Mouse (Mus musculus): ENCODE results near the gene Rgs6.

Gene Rgs6

DNA sequence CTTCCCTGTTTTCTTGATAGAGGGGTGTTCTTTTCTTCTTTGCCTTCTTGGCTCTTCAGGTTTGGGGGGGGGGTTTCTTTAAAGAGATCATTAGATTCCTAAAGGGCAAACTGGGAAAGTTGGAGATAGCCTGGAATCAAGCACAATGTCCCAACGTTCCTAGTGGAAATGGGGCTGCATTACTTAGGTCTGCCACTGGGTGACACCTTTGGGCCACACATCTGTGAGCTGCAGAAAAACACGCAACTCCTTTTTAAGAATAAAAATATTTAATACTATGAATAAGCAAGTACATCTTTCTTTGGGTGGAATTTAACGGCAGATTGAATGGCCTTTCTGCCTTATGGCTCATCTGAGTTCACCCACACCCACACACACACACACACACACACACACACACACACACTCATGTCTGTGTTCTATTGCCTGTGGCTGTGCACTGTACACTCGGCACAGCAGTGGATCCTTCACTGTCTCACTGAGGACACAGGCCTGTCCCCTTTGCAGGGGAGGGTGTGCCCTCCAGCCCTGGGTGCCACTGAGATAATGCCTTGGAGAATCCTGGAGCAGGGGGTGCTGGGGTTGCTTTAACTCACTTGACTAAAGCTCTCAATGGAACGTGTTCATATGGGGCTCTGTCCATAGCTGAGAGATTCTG is 526.4 kb downstream of the Rgs6 start:
- peak; percentile 20 for DNase-seq (ENCODE audit: extremely low spot score, low read depth, low spot score)

DNA sequence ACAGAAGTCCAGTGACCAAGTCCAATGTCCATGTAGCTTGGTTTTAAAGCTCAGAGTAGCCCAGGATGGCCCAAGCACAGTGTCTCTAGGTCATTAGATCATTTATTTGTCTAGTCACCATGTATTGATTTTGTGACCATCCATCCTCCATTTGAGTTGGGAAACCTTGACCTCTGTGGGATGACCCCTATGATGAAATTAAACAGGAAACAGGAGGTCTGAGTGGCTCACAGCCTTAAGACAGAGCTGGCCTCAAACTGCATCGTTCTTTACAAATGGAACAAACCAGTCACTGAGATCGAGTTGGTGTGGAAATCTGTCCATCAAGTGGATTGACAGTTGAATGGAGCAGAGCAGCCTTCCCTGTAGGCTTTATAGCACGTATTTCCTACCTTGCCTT is 536.0 kb downstream of the Rgs6 start:
- no peak for DNase-seq (ENCODE audit: extremely low spot score, low read depth, low spot score)

DNA sequence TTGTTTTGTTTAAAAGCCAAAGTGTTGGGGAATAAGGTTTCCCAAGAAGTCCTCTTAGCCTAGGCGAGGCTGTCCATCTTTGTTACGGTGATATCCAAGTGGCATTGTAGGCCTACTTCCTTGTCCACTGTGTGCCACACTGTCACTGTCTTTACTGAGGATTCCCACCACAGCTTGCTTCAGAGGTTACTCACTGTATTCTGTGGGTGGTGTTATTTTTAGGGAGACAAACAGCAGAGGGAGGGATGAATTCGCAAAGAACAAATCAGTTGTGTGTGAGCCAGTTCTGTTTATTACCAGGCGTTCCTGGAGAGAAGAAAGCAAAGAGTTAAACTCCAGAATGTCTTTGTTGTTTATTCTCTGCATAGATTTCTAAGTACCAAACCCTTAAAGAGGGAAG is 537.2 kb downstream of the Rgs6 start:
- no peak for DNase-seq (ENCODE audit: extremely low spot score, low read depth, low spot score)

DNA sequence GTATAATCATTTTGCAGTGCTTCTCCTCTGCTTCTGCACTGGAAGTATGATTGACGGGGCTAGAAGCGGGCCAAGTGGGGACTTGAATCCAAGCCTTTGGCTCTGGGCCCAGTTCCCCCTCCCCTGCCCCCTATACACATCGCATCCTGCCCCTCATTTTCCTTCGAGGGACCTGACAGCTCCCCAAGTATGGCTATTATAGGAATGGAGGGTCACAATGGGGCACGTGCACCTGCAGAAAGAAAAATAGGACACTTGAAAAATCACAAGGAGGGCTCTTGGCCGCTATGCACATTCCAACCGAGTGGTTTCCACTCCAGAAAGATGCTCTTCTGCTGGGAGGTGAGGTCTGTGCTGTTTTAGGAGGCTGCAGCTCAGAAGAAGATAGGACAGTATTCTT is 538.8 kb downstream of the Rgs6 start:
- DNase-seq (ENCODE audit: extremely low spot score, low read depth, low spot score), result no peak

DNA sequence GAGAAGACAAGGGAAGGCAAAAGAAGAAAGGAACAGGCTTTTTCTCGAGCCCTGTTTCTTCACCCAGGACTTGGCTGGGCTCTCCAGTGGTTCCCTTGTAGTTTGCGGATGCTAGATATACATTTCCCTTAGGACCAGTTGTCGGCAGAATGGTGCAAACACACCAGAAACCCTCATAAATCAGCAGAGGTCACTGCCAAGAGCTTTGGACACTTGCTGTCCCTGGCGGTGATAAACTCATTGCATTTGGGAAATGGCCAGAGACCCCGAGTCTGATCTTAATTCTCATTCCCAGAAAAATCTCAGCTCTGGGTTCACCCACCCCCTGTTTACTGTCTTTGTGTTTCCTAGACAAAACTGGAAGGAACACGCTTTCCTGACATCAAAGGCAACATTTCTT is 539.9 kb downstream of the Rgs6 start:
- no peak for DNase-seq (ENCODE audit: extremely low spot score, low read depth, low spot score)

DNA sequence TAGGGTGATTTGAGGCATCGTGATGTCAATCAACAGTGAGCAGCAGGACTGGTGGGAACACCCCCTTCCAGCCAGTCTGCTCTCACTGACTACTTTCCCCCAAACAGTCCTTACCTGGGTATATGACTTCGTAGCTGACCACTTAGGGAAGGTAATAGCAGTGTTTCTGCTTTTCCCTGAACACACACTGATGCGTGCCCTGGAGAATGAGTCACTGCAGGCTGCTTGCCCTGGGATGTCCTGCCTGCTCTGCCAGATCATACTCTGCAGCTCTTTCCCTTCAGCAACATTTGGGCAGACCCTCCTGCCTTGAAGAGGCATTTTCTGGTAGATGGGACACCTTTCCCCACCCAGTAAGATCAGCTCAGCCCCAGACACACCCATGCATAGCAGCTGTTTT is 540.5 kb downstream of the Rgs6 start:
- DNase-seq (ENCODE audit: extremely low spot score, low read depth, low spot score), result no peak

DNA sequence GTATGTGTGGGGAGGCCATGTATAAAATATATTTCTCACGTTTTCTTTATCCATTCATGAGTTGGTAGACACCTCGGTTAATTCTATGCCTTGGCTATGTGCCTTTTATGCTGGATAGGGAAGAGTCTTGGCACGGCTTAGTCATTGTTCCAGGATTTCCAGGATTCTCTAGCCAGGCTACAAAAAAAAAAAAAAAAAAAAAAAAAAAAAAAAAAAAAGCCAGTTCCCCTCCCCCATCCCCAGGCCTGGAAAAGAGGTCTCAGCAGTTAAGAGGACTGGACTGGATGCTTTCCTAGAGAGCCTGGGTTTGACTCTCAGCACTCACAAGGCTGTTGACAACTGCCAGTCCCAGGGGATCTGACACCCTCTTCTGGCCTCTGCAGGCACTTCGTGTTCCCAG is 543.3 kb downstream of the Rgs6 start:
- no peak for DNase-seq (ENCODE audit: extremely low spot score, low read depth, low spot score)

DNA sequence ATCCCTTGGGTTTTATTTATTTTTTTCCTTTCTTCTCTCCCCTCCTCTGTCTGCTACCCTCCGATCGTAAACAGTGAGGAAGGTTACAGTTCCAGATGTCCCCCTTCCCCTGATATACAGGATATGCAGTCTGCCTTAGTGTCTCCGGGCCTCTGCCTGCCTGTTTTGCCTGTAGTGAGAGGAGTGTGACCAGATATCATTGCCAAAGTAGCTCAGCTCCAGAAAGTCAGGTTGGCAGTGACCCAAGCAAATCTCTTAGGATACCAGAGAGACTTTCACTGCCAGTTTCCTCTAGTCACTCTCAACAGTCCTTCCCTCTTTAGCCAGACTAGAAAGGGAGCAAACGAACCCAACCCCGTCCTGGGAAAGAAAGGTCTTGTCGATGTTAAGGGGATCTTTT is 545.7 kb downstream of the Rgs6 start:
- DNase-seq (ENCODE audit: extremely low spot score, low read depth, low spot score), result no peak

DNA sequence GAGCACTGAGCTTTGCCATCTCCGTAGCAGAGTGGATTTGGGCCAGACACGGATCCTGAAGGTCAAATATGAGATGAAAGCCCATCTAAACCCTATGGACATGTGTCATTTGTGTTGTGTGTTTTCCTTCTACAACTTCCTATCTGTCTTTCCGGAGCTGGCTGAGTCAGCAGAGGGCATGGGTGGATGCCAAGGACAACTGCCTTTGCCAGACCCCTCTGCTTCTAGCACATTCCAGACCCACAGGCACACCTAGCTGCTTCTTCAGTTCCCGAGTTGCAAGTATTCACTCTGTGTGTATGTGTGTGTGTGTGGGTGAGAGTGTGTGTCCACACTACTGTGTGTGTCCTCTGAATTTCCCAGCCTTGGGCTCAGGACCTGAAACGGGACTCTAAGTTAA is 547.9 kb downstream of the Rgs6 start:
- DNase-seq (ENCODE audit: extremely low spot score, low read depth, low spot score), result no peak

DNA sequence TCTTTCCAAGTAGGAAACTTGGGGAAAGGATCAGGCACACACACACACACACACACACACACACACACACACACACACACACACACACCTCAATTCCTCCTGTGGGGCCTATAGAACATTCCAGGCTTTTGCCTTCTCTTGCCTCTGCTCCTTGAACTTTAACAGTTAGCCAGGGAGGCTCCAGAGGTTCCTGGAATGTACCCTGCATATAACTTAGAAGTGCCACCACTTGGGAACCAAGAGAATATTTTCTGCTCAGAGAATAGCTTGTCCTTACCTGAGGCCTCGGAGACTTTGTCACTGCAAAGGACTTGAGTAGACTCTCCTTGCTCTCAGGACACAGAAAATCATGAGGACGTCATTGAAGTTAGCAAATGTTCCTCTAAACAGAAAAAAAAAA is 548.4 kb downstream of the Rgs6 start:
- no peak for DNase-seq (ENCODE audit: extremely low spot score, low read depth, low spot score)

DNA sequence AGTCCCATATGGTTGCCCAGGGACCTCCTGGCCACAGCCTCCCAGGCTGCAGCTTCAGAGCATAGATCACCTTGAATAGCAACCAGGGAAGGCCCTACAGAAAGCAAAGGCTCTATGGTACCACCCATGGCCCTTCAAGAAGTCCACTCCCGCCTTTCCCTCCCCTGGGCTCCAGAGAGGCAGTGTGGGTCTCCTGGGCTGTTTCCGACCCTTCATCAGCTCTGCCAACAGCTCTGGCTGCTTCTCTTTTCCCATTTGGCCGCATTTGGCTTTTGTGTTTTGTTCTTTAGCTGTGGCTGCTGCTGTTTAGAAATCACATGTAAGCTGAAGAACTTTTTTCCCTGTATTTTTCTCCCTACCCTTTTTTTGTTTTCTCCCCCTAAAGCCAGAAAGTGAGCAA is 548.9 kb downstream of the Rgs6 start:
- DNase-seq (ENCODE audit: extremely low spot score, low read depth, low spot score), result no peak

DNA sequence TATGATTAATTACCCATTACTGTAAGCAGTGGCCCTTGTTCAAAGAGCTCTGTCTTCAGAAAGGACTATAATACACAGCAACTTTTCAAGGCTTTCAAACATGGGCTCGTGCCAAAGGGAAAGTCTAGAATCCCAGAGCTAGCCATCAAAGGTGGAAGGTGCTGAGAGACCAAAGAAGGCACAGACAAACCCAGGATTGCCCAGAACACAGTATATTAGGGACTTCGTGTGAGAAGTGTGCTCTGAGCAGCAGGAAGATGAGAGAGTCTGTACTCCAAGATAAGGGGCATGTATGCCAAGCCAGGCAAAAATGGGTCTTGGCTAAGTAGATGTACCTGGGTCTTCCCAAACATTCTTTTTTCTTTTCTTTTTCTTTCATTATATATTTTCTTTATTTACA is 553.1 kb downstream of the Rgs6 start:
- DNase-seq (ENCODE audit: extremely low spot score, low read depth, low spot score), result no peak

DNA sequence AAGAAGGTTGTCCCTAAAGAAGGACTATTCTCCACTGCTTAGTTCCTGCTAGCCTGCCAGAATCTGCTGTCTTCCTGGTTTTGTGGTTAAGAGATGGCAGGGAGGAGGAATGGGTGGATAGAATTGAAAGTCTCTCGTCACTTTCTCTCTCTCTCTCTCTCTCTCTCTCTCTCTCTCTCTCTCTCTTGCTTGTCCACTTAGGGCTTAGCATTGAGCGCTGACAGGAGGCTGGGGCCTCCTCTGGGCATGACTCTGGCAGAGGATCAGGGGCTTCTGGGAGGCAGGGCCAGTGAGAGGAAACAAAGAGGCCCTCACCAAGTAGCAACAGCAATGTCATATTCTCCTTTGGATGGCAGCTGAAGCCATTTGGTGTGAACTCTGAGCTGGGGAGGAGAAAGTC is 554.4 kb downstream of the Rgs6 start:
- no peak for DNase-seq (ENCODE audit: extremely low spot score, low read depth, low spot score)

DNA sequence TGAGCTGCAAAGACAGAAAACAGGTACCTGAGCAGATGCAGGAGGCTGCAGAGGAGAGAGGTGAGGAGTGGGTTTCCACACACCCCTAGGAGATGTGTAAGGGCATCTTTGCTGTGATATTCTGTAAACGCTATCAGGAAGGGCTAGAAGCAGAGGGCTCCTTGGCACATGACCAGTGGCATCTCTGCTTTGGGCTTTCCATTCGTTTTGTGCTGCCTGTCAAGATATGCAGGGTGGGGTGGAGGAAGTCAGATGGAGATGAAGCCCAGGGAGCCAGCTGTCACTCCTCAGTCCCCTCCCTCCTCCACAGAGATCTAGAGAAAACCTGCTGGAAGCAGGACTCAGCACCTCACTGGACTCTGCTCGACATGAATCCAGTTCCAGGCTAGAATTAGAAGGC is 555.0 kb downstream of the Rgs6 start:
- DNase-seq (ENCODE audit: extremely low spot score, low read depth, low spot score), result no peak

DNA sequence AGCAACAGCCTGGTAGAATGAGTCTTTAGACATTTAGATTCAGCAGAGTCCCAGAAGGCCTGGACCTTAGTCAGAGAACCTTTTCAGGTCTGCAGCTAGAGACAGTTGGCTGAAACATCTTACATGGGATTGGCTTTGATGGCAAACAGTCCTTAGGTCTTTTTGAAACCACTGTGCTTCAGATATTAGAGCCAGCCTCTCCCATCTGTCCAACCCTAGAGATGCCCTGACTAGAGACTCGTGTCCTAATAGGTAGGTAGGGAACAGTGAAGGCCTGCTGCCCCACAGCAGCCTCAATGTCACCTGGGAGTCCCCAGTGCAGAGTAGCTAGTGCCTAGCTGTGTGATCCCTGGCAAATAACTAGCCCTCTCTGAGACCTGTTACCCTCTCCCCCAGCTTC is 555.5 kb downstream of the Rgs6 start:
- DNase-seq (ENCODE audit: extremely low spot score, low read depth, low spot score), result no peak

DNA sequence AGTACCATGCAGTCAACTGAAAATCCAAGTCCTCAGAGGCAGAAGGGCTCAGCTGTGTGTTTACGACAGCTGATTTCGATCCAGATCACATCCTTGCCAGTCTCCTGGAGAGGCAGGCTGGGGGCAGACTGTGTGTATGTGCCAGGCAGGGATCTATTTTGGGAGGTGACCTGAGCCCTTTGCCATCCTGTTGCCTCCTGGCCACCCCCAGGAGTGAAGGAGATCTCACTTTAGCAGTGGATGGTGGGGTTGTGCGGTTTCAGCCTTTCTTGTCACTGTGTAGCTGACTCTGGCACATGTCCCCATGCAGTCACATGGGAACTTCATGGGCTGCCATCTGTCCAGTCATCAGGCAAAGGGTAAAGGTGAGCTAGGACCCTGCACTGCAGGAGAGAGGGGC is 557.0 kb downstream of the Rgs6 start:
- no peak for DNase-seq (ENCODE audit: extremely low spot score, low read depth, low spot score)

DNA sequence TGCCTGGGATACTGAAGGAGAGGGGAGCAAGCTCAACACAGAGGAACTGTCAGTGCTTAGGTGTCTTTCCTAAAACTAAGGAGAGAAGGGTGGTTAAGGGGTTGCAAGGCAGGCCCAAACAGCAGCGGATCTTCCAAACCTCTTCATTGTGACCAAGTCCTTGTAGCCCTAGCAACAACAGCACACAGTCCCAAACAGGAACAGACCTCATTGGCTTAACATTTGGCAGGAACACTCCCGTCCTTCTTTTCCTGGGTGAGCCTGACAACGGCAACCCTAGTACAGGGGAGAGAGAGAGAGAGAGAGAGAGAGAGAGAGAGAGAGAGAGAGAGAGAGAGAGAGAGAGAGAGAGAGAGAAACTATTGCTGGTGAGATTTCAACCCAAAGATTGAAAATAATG is 557.8 kb downstream of the Rgs6 start:
- no peak for DNase-seq (ENCODE audit: extremely low spot score, low read depth, low spot score)

DNA sequence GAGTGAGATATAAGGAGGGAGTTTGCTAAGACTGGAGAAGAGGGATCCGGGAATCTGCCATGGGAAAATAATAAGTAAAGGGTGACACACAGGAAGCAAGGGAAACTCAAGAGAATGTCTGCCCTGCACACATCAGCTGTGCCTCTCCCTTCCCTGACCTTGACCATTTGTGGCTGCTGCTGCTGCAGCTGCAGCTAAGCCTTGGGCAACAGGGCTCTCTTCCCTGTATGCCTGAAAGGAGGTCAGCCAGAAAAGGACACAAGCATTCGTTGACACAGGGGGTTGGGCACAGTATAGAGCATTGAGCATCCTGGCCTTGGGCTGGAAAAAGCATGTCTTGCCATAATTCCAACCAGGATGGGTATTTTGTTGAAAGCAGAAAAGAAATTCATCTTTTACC is 558.8 kb downstream of the Rgs6 start:
- no peak for DNase-seq (ENCODE audit: extremely low spot score, low read depth, low spot score)

DNA sequence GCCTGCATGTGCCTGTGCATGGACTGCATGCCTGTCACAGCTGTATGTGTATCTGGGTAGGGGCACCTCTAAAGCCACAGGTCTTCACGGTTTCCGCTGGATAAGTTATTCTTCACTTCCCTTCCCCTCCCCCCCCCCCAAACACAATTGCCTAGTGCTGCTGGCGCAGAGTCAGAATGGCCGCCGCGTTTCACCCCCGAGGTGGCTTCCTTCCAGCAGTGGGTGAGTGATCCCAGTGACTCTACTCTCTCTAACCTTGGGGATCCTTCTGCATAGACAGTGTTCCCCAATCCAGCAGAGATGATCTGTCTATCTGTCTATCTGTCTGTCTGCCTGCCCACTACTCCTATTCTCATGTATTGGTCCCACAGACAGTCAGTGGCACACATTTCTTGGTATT is 561.9 kb downstream of the Rgs6 start:
- no peak for DNase-seq (ENCODE audit: extremely low spot score, low read depth, low spot score)

DNA sequence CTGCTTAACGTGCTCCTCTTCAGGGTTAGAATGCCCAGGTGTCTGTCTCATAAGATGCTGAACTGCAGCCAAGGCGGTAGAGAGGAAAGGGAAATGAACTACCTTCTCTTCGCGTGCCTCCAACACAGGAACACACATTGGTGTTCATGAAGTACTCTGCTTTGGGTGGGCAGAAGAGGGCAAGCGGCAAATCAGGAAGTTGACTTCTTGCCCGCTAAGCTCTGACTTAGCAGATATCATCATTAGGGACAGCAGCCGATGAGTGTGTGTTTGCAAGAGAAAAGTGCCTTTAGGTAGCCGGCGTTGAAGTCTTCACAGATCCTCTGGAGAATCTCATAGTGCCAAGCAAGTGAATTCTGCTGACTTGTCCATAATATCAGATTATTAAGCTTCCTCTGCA is 562.7 kb downstream of the Rgs6 start:
- DNase-seq (ENCODE audit: extremely low spot score, low read depth, low spot score), result no peak

DNA sequence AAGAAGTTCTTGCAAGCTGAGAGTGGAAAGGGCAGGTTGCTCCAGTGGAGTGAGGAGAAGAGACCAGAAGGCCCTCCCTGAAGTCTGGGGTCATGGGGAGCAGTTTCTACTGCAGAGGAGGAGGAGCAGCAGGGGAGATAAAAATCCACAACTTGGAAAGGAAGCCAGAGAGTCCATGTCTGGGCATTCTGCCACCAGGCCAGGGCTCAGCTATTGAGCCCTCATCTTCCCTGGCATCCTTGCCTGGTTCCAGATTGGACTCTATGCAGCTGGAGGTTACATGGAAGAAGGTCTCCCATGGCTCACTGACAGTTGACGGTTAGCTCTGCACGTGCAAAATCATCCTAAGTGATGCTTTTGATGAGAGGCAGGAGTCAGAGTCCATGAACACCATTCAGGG is 563.4 kb downstream of the Rgs6 start:
- DNase-seq (ENCODE audit: extremely low spot score, low read depth, low spot score), result no peak

DNA sequence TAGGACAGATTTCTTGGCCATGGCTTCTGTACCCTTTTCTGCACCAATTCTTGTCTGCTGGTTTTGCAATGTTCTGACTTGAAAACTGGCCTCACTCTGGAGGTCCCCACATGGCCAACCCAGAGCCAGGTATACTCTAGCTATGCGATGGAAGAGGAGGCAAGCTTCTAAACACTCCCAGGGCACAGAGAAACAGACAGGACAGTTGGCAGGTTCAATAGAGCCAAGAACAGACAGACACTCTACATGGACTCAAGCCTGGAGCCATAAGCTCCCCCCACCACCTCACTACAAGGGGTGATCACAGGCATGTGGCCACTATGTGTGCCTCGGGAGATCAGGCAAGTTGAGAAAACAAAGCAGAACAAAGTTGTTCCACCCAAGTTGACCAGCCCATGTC is 572.1 kb downstream of the Rgs6 start:
- no peak for DNase-seq (ENCODE audit: extremely low spot score, low read depth, low spot score)

DNA sequence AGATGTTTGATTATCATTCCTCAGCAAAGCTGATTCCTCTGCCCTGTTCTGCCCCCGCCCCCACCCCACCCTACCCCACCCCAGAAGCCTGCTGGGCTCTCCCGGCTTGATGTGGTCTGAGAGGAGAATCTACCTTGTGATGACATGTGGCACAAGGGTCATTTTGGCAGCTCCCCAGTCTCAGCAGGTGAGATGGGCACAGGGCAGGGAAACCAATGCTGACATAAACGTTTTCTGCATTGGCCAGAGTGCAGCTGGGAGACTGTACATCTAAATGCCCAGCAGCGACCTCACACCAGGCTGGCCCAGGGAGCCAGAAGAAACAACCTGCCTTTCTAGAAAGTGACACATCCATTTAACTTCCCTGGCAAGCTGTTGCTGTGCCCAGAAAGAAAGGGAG is 572.6 kb downstream of the Rgs6 start:
- DNase-seq (ENCODE audit: extremely low spot score, low read depth, low spot score), result no peak

DNA sequence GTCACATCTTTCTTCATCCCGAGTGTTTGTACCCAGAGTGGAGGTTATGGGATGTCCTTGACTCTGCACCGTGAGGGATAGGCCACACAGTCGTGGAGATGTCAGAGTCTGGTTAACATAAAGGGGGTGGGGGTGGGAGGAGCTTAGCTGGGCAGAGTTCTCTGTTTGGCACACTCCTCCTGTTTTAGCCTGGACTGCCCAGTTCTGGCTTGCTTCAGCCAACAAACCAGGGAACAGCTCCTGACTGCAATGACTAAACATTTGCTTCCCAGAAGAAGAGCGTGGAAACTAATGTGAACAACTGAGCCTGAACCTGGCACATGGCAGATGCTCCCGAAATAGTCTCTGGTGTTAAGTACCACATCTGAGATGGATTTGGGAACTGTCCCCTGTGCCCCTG is 575.6 kb downstream of the Rgs6 start:
- no peak for DNase-seq (ENCODE audit: extremely low spot score, low read depth, low spot score)

Data from hindlimb bud, embryonic 11.5 days (tissue).